Mouse (Mus musculus) adrenal gland, postnatal 36 days (tissue): Measurements from ENCODE around the gene Polr2e. TPM values are rescaled to one million over a fixed set of nuclear protein-coding genes. Genes with fewer than 3 reads are reported as not detected.

Experiments used
- DNase-seq, 2 experiments: peaks; one replicate each; pipeline ENCODE4 v3.0.0; 2021; ENCODE audit warnings: mixed read lengths in 1 of 2
- long read RNA-seq, 2 experiments: library from polyadenylated mRNA; stranded (forward); transcript quantifications; one replicate each; pipeline ENCODE4 v2.0.0; 2021; ENCODE audit warnings: borderline sequencing depth in 2 of 2
- total RNA-seq, 2 experiments: library from RNA; stranded (reverse); gene quantifications; 2 replicates each; pipeline ENCODE4 v1.2.3; 2021

Gene Polr2e
- total RNA-seq: 100 to 1,000 TPM in 1 of 2 experiments, 10 to 100 TPM in 1; 92.8 to 108 TPM
- long read RNA-seq, experiment 1, transcript Polr2e-201 (7 exons, 1,148 nt): major isoform, 218 of 228 reads
- long read RNA-seq, experiment 1, partial matches to known transcripts: 2 of 228 reads
- long read RNA-seq, experiment 1, other reads (novel, unspliced or antisense): 6 of 228 reads
- long read RNA-seq, experiment 2, transcript Polr2e-201 (7 exons, 1,148 nt): major isoform, 88 of 96 reads
- long read RNA-seq, experiment 2, partial matches to known transcripts: 1 of 96 reads
- long read RNA-seq, experiment 2, other reads (novel, unspliced or antisense): 5 of 96 reads

- DNase-seq: peak; percentile 97
Measured at GRCm38 (mm10) chr10:80039559-80039979, at the start of gene Polr2e. TSS of gene Polr2e (minus strand) at chr10:80039795.

GRCm38 (mm10) chr10:80089146-80089545, 49.6 kb upstream of the Polr2e start:
- DNase-seq: no peak

- no peak for DNase-seq
Measured at GRCm38 (mm10) chr10:80087483-80087882, 47.9 kb upstream of the Polr2e start.

- DNase-seq: peak; percentile 67 to 70
Measured at GRCm38 (mm10) chr10:80086847-80087246, 47.3 kb upstream of the Polr2e start.

GRCm38 (mm10) chr10:80084817-80085487, 45.4 kb upstream of the Polr2e start:
- peak; percentile 52 to 64 for DNase-seq

- DNase-seq: no peak
Measured at GRCm38 (mm10) chr10:80081075-80081474, 41.5 kb upstream of the Polr2e start.

- no peak for DNase-seq
Measured at GRCm38 (mm10) chr10:80080396-80081070, 40.9 kb upstream of the Polr2e start.

- DNase-seq: peak in 1 of 2 experiments; percentile 57
Measured at GRCm38 (mm10) chr10:80078366-80078765, 38.8 kb upstream of the Polr2e start.

- DNase-seq: peak in 1 of 2 experiments; percentile 57
Measured at GRCm38 (mm10) chr10:80077312-80077711, 37.7 kb upstream of the Polr2e start.

GRCm38 (mm10) chr10:80076386-80076785, 36.8 kb upstream of the Polr2e start:
- DNase-seq: no peak

GRCm38 (mm10) chr10:80075924-80076323, 36.3 kb upstream of the Polr2e start:
- DNase-seq: no peak

- DNase-seq: peak; percentile 87 to 88
Measured at GRCm38 (mm10) chr10:80074813-80075601, 35.4 kb upstream of the Polr2e start.

- DNase-seq: peak in 1 of 2 experiments; percentile 54
Measured at GRCm38 (mm10) chr10:80072623-80073489, 33.3 kb upstream of the Polr2e start.

GRCm38 (mm10) chr10:80071516-80071900, 31.9 kb upstream of the Polr2e start:
- DNase-seq: no peak

GRCm38 (mm10) chr10:80070837-80071515, 31.4 kb upstream of the Polr2e start:
- DNase-seq: peak; percentile 96 to 97

- peak; percentile 57 to 71 for DNase-seq
Measured at GRCm38 (mm10) chr10:80069948-80070450, 30.4 kb upstream of the Polr2e start.

- DNase-seq: no peak
Measured at GRCm38 (mm10) chr10:80069251-80069650, 29.7 kb upstream of the Polr2e start.

GRCm38 (mm10) chr10:80063877-80064650, 24.5 kb upstream of the Polr2e start:
- DNase-seq: no peak

GRCm38 (mm10) chr10:80063104-80063503, 23.5 kb upstream of the Polr2e start:
- peak in 1 of 2 experiments; percentile 72 for DNase-seq
